Mouse (Mus musculus): ENCODE data around the gene Vapa. TPM values are rescaled to one million over a fixed set of nuclear protein-coding genes. Genes with fewer than 3 reads are reported as not detected.
A peak's percentile ranks its signal among the peaks of the same experiment; 100 is the strongest.
"Not testable (repeated sequence)": the region's sequence is repeated elsewhere in the genome, so short reads cannot be mapped to it uniquely, and the experiment has no call there.

Gene Vapa
- polyA plus RNA-seq, 1 experiment from 2014 or later: 177 TPM

DNA sequence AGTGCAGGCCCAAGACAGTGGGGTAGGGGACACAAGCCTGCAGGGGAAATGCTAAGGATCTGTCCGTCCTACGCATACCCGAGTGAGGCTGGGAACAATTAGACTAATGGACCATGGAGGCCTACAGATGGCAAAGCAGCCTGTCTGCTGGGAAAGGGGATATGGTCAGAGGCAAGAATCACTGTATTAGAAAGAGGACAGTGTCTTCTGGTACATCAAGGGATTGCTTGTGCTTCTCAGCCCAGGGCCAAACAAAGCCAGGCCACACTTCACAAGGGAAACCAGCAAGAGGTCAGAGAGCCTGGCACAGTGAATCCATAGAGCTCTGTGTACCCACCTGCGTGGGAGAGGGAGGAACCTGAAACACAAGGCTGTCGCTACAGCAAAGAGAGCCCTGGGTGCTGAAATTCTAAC lies 29.2 kb upstream of the Vapa start:
- no peaks in the 10 kb centered on the region for H3K9me3 ChIP-seq (ENCODE audit: control insufficient read depth, low read length)
- no peak overlapping the region for H3K9ac ChIP-seq (ENCODE audit: low read length)
- H3K27ac ChIP-seq (replicated peaks in 1 of 2; ENCODE audit: control insufficient read depth in 1 of 2, insufficient read depth in 1 of 2, low read depth in 2 of 2, low read length in 2 of 2): no peak overlapping the region
- H3K4me2 ChIP-seq (ENCODE audit: low read length): no peak overlapping the region
- H3K36me3 ChIP-seq (ENCODE audit: control insufficient read depth, insufficient read depth, low read length): no peaks in the 10 kb centered on the region
- H3K4me3 ChIP-seq (ENCODE audit: control insufficient read depth in 1 of 2, insufficient read depth in 1 of 2, low read depth in 1 of 2, low read length in 2 of 2): no peak overlapping the region
- peaks cover 3 to 9% of the 10 kb centered on the region in 2 experiments; a peak in 2 of 4 replicates for H3K4me1 ChIP-seq (ENCODE audit: control insufficient read depth in 2 of 2, insufficient read depth in 2 of 2, low read length in 2 of 2)
- WGBS: 85% methylated on average over 5 of the region's 5 CpGs
- no peak for ATAC-seq (ENCODE audit: insufficient number of reproducible peaks, insufficient read depth, low FRiP score, low read depth)
- H3K27me3 ChIP-seq (ENCODE audit: control insufficient read depth, insufficient read depth, low read length): no peaks in the 10 kb centered on the region

DNA sequence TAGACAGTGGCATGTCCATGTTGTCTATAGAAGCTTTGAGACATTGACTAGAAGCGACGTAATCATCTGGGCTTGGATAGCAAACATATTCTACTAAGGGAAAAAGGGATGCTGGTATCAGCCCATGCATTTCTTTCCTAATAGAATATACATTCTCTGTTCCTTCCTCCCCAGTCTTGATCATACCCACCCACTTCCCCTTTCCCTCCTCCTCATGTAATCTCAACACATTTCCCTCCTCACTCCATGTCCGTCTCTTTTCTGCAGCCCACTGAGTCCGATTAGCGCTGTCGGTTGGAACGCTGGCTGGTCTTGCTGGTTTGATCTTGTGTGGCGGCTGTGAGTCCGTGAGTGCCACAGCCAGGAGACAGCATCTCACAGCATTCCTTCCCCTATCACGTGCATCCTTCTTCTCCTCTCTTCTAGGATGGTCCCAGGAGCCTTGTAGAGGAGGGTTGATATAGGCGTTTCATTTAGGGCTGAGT lies 28.4 kb upstream of the Vapa start, which contains the start of gene Txndc2:
TSS of gene Txndc2 (minus strand) at position 435 of the 485 bp plus-strand sequence.
- peak within 1 kb of the TSS in 1 of 2 experiments; percentile 1; a peak in 1 of 4 replicates for H3K27ac ChIP-seq (replicated peaks in 1 of 2; ENCODE audit: control insufficient read depth in 1 of 2, insufficient read depth in 1 of 2, low read depth in 2 of 2, low read length in 2 of 2)
- no peaks in the 10 kb centered on the region for H3K27me3 ChIP-seq (ENCODE audit: control insufficient read depth, insufficient read depth, low read length)
- 80% methylated on average over 11 of the region's 11 CpGs for whole genome bisulfite sequencing
- no peaks in the 10 kb centered on the region for H3K9me3 ChIP-seq (ENCODE audit: control insufficient read depth, low read length)
- peaks cover 3 to 9% of the 10 kb centered on the region in 2 experiments; a peak in 2 of 4 replicates for H3K4me1 ChIP-seq (ENCODE audit: control insufficient read depth in 2 of 2, insufficient read depth in 2 of 2, low read length in 2 of 2)
- no peak for ATAC-seq (ENCODE audit: insufficient number of reproducible peaks, insufficient read depth, low FRiP score, low read depth)
- H3K9ac ChIP-seq (ENCODE audit: low read length): no peak within 1 kb of the TSS
- no peak within 1 kb of the TSS for H3K4me3 ChIP-seq (ENCODE audit: control insufficient read depth in 1 of 2, insufficient read depth in 1 of 2, low read depth in 1 of 2, low read length in 2 of 2)
- H3K4me2 ChIP-seq (ENCODE audit: low read length): no peak within 1 kb of the TSS
- no peaks in the 10 kb centered on the region for H3K36me3 ChIP-seq (ENCODE audit: control insufficient read depth, insufficient read depth, low read length)

DNA sequence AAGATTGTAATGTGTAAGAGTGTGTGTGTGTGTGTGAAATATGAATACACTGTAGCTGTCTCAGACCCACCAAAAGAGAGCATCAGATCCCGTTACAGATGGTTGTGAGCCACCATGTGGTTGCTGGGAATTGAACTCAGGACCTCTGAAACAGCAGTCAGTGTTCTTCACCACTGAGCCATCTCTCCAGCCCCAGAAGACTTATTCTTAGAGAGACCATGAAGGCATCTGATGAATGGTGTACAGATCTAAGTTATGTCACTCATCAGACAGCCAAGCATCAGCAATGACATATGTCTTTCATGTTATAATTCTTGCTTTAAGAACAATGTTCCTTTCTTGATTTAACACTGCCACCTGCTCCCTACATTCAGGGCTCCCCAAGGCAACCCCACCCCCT lies 25.8 kb upstream of the Vapa start:
- no peak overlapping the region for H3K27ac ChIP-seq (replicated peaks in 1 of 2; ENCODE audit: control insufficient read depth in 1 of 2, insufficient read depth in 1 of 2, low read depth in 2 of 2, low read length in 2 of 2)
- WGBS: 87% methylated on average over 1 of the region's 1 CpGs
- no peak for ATAC-seq (ENCODE audit: insufficient number of reproducible peaks, insufficient read depth, low FRiP score, low read depth)

DNA sequence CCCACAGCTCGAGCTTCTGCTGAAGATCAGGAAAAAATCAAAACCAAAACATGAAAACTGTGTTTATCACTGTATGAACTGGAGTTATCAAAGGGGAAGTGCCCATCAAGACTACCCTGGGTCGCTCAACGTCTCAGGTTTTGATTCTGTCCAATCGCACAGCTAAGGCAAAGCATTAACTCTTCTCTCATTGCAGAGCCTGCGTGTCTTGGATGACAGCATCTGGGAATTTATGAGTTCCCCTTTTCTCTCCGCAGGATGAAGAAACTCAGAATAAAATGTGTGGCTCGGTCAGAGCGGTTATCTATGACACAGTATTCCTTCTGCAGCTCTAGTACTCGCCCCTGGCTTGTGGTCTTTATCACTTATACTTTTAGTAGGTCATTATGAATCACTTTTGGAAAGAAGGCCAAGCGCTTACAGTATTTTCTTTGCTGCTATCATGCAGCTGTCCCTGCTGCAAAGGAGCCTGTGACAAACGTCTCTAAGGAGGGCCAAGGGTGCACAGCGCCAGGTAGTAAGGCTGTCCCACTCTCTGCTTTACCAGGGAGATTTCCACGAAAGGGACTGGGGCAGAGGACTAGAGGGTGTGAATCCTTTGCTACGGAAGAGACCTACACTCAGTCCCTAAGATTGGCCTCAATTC lies 22.5 kb upstream of the Vapa start:
- Histone ChIP-seq H3K9ac (ENCODE audit: low read length) (no peak overlapping the region), H3K27me3 (ENCODE audit: control insufficient read depth, insufficient read depth, low read length) (no peaks in the 10 kb centered on the region), H3K4me1 (ENCODE audit: control insufficient read depth in 2 of 2, insufficient read depth in 2 of 2, low read length in 2 of 2) (peaks cover 3% of the 10 kb centered on the region in 2 experiments; a peak in 3 of 4 replicates), H3K27ac (replicated peaks in 1 of 2; ENCODE audit: control insufficient read depth in 1 of 2, insufficient read depth in 1 of 2, low read depth in 2 of 2, low read length in 2 of 2) (no peak overlapping the region), H3K4me2 (ENCODE audit: low read length) (no peak overlapping the region), H3K4me3 (ENCODE audit: control insufficient read depth in 1 of 2, insufficient read depth in 1 of 2, low read depth in 1 of 2, low read length in 2 of 2) (no peak overlapping the region), H3K36me3 (ENCODE audit: control insufficient read depth, insufficient read depth, low read length) (no peaks in the 10 kb centered on the region), H3K9me3 (ENCODE audit: control insufficient read depth, low read length) (no peaks in the 10 kb centered on the region)
- 65% methylated on average over 14 of the region's 14 CpGs for WGBS
- ATAC-seq (ENCODE audit: insufficient number of reproducible peaks, insufficient read depth, low FRiP score, low read depth): no peak

More for the DNA sequence above, 25.8 kb upstream of the Vapa start:
- Histone ChIP-seq H3K4me3 (ENCODE audit: control insufficient read depth in 1 of 2, insufficient read depth in 1 of 2, low read depth in 1 of 2, low read length in 2 of 2) (no peak overlapping the region), H3K9me3 (ENCODE audit: control insufficient read depth, low read length) (no peaks in the 10 kb centered on the region), H3K27me3 (ENCODE audit: control insufficient read depth, insufficient read depth, low read length) (no peaks in the 10 kb centered on the region), H3K36me3 (ENCODE audit: control insufficient read depth, insufficient read depth, low read length) (no peaks in the 10 kb centered on the region), H3K4me1 (ENCODE audit: control insufficient read depth in 2 of 2, insufficient read depth in 2 of 2, low read length in 2 of 2) (peaks cover 3 to 9% of the 10 kb centered on the region in 2 experiments), H3K4me2 (ENCODE audit: low read length) (no peak overlapping the region), H3K9ac (ENCODE audit: low read length) (no peak overlapping the region)

- WGBS: 78% methylated on average over 6 of the region's 6 CpGs
- H3K27ac ChIP-seq (replicated peaks in 1 of 2; ENCODE audit: control insufficient read depth in 1 of 2, insufficient read depth in 1 of 2, low read depth in 2 of 2, low read length in 2 of 2): no peak overlapping the region
- no peak overlapping the region for H3K4me2 ChIP-seq (ENCODE audit: low read length)
- no peaks in the 10 kb centered on the region for H3K9me3 ChIP-seq (ENCODE audit: control insufficient read depth, low read length)
- no peaks in the 10 kb centered on the region for H3K27me3 ChIP-seq (ENCODE audit: control insufficient read depth, insufficient read depth, low read length)
- no peak overlapping the region for H3K4me3 ChIP-seq (ENCODE audit: control insufficient read depth in 1 of 2, insufficient read depth in 1 of 2, low read depth in 1 of 2, low read length in 2 of 2)
- ATAC-seq (ENCODE audit: insufficient number of reproducible peaks, insufficient read depth, low FRiP score, low read depth): no peak
- no peak overlapping the region for H3K9ac ChIP-seq (ENCODE audit: low read length)
- no peaks in the 10 kb centered on the region for H3K36me3 ChIP-seq (ENCODE audit: control insufficient read depth, insufficient read depth, low read length)
- peaks cover 0 to 4% of the 10 kb centered on the region in 2 experiments; a peak in 3 of 4 replicates for H3K4me1 ChIP-seq (ENCODE audit: control insufficient read depth in 2 of 2, insufficient read depth in 2 of 2, low read length in 2 of 2)
Observed at GRCm38 (mm10) chr17:65629943-65630342, 16.6 kb upstream of the Vapa start.

- ATAC-seq (ENCODE audit: insufficient number of reproducible peaks, insufficient read depth, low FRiP score, low read depth); H3K4me2 ChIP-seq (ENCODE audit: low read length); H3K27ac ChIP-seq (replicated peaks in 1 of 2; ENCODE audit: control insufficient read depth in 1 of 2, insufficient read depth in 1 of 2, low read depth in 2 of 2, low read length in 2 of 2); H3K36me3 ChIP-seq (ENCODE audit: control insufficient read depth, insufficient read depth, low read length); H3K27me3 ChIP-seq (ENCODE audit: control insufficient read depth, insufficient read depth, low read length); H3K9ac ChIP-seq (ENCODE audit: low read length); H3K4me1 ChIP-seq (ENCODE audit: control insufficient read depth in 2 of 2, insufficient read depth in 2 of 2, low read length in 2 of 2); H3K9me3 ChIP-seq (ENCODE audit: control insufficient read depth, low read length); H3K4me3 ChIP-seq (ENCODE audit: control insufficient read depth in 1 of 2, insufficient read depth in 1 of 2, low read depth in 1 of 2, low read length in 2 of 2): not testable (repeated sequence)
- 38% methylated on average over 13 of the region's 13 CpGs for WGBS
Observed at GRCm38 (mm10) chr17:65628823-65629532, 15.6 kb upstream of the Vapa start.

DNA sequence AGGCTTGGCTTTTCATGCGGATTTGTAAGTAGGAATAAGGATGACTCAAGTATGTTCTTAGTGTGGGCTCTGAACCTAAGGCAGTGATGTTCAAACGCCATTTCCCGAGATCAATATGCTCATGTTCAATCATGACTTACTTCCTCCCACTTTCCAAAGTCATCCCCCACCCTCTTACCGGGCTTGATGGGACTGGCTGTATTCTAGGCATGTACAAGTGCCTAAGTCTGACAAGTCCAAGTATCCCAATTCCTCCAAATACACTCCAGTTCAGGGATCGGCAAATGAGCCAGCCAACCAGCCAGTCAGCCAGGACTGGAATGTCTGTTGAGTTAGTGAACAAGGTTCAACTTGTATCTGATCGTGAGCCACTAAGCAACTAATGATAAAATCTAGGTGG lies 12.9 kb upstream of the Vapa start:
- no peak overlapping the region for H3K9ac ChIP-seq (ENCODE audit: low read length)
- no peak for ATAC-seq (ENCODE audit: insufficient number of reproducible peaks, insufficient read depth, low FRiP score, low read depth)
- H3K4me3 ChIP-seq (ENCODE audit: control insufficient read depth in 1 of 2, insufficient read depth in 1 of 2, low read depth in 1 of 2, low read length in 2 of 2): no peak overlapping the region
- no peak overlapping the region for H3K4me2 ChIP-seq (ENCODE audit: low read length)
- no peaks in the 10 kb centered on the region for H3K36me3 ChIP-seq (ENCODE audit: control insufficient read depth, insufficient read depth, low read length)
- H3K27me3 ChIP-seq (ENCODE audit: control insufficient read depth, insufficient read depth, low read length): no peaks in the 10 kb centered on the region
- peaks cover 5% of the 10 kb centered on the region; the same call in 1 of the 2 replicates for H3K9me3 ChIP-seq (ENCODE audit: control insufficient read depth, low read length)
- no peak overlapping the region for H3K27ac ChIP-seq (replicated peaks in 1 of 2; ENCODE audit: control insufficient read depth in 1 of 2, insufficient read depth in 1 of 2, low read depth in 2 of 2, low read length in 2 of 2)
- 79% methylated on average over 6 of the region's 6 CpGs for WGBS
- peaks cover 0 to 2% of the 10 kb centered on the region in 2 experiments; a peak in 2 of 4 replicates for H3K4me1 ChIP-seq (ENCODE audit: control insufficient read depth in 2 of 2, insufficient read depth in 2 of 2, low read length in 2 of 2)

All from heart, embryonic 14.5 days (tissue).